Mouse (Mus musculus) olfactory bulb, adult 2 months (tissue): Measurements from ENCODE around the gene Hectd1.

Experiments
- CTCF ChIP-seq: fragments of 200-500 bp; IDR thresholded peaks from 2 replicates; pipeline ENCODE4 v1.5.1; 2012; ENCODE audit warnings: low read depth, mild to moderate bottlenecking, low read length, moderate library complexity; ENCODE audit not compliant: insufficient read depth
- POLR2A ChIP-seq: fragments of 200-500 bp; IDR thresholded peaks from 2 replicates; pipeline ENCODE4 v1.6.1; 2012; ENCODE audit warnings: mild to moderate bottlenecking, low read depth, low read length, moderate library complexity; ENCODE audit not compliant: insufficient read depth

DNA sequence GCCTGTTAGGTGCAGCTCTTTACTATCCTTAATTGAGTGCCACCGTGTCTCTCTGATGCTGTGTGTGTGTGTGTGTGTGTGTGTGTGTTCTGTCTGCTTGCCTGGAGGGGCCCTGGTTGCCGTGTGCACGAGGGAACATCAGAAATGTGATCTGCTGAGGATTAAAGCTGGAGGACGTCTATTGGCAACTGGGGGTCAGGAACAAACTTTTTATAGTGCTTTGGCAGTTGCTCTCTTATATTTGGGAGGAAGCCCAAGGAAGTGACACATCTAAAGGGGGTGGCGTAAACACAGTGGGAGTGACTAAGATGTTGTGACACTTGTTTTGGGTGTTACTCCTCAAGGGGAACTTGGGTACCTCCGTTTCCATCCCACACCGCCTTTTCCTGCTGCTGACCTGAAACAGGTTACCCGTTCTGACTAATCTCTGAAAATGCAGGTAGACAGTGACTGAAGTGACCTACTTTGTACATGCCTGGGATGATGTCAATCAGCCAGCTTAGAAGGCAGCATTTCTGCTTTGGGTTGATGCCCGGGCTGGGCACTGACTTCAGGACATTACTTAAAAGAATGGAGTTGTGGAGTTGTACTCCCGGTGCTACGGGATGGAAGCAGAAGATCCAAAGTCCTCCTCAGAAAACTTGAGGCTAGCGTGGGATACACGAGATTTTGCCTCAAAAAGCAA is 37.0 kb upstream of the Hectd1 start:
- no peak for TF ChIP-seq CTCF
- no peak for TF ChIP-seq POLR2A
